Mouse (Mus musculus): ENCODE data around the gene Gin1.

Gene Gin1

DNA sequence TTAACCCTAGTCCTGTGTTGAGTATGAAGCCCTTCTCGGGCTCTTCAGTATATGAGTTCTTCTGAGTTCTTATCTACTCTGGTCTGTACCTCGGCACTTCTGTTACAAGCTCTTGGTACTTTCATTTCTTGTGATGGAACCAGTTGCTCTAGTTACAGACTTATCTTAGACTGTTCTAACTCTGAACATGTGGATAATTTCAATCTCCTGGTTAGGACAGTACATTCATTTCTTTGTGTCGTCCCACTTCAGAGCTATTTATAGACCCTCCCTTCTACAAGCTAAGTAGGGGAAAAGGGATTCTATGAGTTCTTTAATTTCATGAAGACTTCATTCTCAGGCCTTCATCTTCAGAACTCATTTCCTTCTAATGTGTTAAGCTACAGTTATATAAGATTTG lies 17.7 kb downstream of the Gin1 start:
- DNase-seq (ENCODE audit: low spot score in 2 of 2) = no peak

DNA sequence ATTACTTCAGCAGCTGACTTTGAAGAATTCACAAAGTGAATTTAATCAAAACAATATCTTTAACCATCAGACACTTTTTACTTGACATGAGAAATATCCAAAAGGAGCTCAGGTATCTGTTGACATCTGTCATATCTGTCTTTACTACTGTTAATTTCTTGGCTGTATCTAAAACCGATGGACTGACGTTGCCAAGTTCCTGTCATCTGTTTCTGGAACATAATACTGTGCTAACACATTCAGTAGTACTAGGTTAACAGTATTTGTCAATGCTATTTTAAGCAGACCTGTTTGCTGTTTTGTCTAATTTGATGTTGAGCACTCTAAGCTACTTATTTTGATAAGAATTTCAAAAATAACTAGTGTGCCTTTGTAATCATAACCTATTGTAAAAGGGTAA lies 18.5 kb downstream of the Gin1 start:
- no peak for DNase-seq (ENCODE audit: low spot score in 2 of 2)

DNA sequence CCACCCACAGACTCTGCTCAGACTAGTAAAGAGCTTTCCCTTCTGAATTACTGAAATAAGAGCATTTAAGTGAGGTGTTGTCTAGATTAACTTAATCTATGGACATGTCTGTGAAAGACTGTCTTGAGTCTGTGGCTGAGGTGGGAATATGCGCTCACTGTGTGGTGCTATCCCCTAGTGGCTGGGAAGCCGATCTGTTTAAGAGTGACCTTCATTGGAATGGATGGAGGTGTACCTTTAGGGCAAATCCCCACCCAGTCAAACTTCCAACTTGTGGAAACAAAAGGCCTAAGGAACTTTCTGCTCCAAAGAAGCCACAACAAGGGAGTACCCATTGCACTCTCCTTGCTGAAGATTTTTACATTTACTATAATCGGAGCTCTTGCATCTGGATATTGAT lies 24.1 kb downstream of the Gin1 start:
- DNase-seq (ENCODE audit: low spot score in 2 of 2) = no peak

GRCm38 (mm10) chr1:97795936-97796335 lies 26.0 kb downstream of the Gin1 start:
- no peak for DNase-seq (ENCODE audit: low spot score in 2 of 2)

DNA sequence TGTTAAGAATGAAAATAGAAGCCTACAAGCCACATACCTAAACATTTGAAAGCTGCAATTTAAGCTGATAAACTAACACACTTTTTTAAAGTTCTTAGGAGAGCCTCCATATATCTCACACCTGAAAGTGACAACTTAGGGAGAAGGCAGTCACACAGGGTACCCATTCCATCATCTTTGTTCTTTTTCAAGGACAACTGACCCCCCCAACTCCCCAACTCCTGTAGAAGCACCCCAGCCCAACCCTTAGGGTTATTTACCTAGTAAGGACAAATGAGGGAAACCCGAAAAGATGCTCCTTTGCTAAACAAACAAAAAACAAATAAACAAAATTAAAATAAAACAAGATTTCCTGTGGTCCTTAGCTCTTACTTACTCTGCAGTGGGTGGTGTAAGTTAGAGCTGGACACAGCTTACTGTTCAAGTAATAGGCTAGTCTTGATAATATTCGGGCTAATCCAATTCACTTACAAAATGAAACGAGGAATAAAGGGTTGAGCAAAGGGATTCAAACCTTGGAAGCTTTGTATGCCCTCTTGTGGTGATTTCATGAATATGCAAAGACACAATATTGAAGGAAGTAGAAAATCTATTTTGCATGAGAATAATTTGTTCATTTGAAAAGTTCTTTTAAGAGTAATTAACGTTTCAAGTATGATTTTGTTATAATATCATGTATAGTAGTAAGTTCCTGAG lies 32.4 kb downstream of the Gin1 start:
- DNase-seq (ENCODE audit: low spot score in 2 of 2) = no peak

GRCm38 (mm10) chr1:97804520-97804919 lies 34.5 kb downstream of the Gin1 start:
- DNase-seq (ENCODE audit: low spot score in 2 of 2) = no peak

DNA sequence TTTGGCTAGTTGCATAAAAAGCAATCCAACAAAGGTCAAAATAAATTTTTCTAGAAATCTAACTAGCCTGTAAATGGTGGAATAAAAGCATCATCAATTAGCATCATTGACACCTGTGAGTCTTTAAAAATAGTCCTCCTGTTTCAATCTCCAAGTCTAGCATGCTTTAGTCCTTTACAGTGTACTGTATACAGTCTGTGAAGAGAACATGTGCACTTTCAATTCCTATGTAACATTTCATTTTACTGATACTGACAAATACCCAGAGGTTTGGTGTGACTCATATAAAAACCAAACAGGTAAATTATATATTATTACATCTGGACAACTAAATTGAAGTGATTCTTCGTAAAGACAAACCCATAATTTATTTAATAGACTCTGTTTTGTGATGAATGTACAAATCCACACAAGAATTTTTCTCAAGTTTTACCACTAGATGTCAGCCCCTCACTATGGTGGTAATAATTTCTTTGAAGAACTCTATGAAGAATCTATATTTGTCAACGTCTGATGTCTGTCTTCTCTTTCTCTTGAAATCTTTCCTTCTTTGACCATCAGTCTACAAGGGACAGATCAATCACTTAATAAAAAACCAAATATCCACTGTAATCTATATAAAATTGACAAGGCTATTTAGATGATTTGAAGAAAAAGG lies 39.4 kb downstream of the Gin1 start:
- DNase-seq (ENCODE audit: low spot score in 2 of 2) = no peak

GRCm38 (mm10) chr1:97821282-97821681 lies 51.3 kb downstream of the Gin1 start:
- no peak for DNase-seq (ENCODE audit: low spot score in 2 of 2)

DNA sequence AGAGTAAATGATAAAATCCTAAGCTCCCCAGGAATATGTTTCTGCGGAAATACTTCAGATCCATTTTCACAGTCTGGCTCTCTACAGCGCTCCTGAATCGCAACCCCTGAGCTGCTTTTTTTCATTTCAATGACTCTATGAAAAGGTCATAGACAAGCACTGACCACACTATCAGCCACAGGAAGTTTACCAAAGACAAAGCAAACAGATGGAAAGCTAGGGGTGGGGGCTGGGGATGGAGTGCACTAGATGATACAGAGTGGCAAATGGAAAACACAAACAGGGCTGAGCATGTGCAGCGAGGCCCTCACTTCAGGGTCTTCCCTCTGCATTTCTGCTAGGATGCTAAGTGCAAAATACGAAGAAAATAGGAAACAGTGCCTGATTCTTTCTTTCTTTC lies 52.2 kb downstream of the Gin1 start:
- no peak for DNase-seq (ENCODE audit: low spot score in 2 of 2)

DNA sequence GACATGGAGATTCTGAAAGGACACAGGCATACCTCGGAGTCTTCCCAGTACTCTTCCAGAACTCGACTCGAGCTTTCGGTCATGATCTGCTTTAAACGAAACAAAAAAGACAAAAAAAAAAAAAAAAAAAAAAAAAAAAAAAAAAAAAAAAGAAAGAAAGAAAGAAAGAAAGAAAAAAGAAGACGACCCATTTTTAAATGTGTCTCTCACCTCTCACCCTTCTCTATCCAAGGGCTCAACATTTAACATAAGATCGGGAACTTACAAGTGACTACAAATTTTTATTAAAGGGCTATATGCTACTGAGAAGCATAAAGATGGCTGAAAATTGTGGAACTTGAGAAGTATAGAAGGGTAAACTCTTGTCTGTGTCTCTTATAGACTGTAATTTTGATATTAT lies 52.9 kb downstream of the Gin1 start:
- no peak for DNase-seq (ENCODE audit: low spot score in 2 of 2)

DNA sequence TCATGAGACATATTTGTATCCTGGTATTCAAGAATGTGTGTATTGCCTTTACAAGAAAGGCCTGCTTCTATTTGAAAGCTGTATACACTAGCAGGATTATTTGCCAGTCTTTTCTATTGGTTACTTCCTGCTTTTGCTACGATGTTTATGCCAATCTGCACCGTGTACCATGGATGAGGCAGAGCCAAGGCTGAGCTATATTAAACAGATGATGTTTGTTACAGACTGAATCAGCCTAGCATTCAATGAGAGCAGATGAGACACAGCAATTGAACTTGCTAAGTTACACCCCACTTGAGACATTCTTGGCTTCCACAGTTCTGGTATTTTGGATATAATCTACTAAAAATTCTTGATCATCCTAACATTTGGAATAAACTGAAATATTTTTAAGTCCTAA lies 57.6 kb downstream of the Gin1 start:
- no peak for DNase-seq (ENCODE audit: low spot score in 2 of 2)

DNA sequence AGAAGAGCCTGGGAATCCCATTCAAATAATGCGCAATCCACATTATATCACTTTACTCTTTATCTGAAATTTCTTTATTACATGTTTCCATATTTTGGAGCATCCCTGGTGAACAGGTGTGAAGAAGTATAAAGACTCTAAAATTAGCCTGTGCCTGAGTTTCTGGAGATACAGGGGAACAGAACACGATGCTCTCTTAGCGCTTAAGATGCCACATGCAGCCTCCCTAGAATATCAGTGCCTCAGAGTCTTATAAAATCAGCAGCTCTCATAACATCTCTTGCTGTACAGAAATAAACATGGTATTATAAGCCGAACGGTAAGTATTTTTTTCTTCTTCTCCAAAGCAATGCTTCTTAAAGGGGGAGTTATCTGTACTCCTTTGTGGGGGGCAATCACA lies 58.1 kb downstream of the Gin1 start:
- DNase-seq (ENCODE audit: low spot score in 2 of 2) = no peak

DNA sequence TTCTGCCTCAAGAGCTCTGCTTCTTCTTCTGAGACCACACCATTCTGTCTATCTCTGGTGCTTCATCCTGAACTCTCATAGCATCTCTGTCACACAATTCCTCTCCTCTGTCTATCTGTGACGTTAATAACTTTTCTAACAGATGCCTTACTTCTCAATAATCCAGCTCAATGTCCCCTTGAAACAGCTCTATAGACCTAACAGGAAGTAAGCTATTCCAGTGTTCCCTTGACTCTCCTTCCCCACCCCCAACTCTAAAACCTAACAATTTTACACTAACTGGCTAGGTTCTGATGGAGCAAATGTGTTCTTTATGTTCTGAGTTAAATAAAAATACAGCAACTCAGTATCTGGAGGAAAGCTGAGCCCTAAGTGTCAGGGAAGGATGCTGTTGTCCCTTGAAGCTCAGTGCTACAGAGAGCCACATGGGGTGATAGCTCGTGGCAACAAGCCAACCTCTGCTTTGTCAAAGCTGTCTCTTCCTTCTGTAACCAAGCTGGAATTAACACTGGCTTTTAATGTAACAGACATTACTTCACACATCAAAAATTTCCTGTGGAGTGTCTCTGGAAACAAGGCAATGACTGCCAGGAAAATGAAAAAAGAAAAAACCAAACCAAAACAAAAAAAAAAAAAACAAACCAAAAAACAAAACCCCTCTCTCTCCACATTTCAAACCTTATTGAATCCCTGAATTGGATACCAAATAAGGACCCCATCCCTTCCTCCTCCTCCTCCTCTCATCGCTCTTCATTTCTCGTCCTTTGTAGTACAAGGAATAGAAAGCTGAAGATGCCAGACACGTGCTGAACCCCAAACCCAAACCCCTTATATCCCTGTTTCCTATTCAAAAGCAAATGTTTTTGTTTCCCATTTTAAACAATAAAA lies 63.7 kb downstream of the Gin1 start:
- no peak for DNase-seq (ENCODE audit: low spot score in 2 of 2)

GRCm38 (mm10) chr1:97834354-97834822 lies 64.4 kb downstream of the Gin1 start:
- DNase-seq (ENCODE audit: low spot score in 2 of 2) = no peak
